Mouse (Mus musculus) ES-E14 (cell line): ENCODE measurements around the gene Gm9495. TPM values are rescaled to one million over a fixed set of nuclear protein-coding genes. Genes with fewer than 3 reads are reported as not detected.

ENCODE experiments used
- DNase-seq: peaks from one replicate; pipeline ENCODE4 v3.0.0-alpha.2; 2013; ENCODE audit warnings: low read depth, low spot score
- H3K27ac ChIP-seq: 2 replicates; pipeline ENCODE4 v1.5.1; 2012; ENCODE audit warnings: low read depth, mild to moderate bottlenecking, low read length, moderate library complexity, mixed read lengths; ENCODE audit not compliant: poor library complexity, insufficient read depth, severe bottlenecking
- H3K36me3 ChIP-seq: 2 replicates; pipeline ENCODE4 v1.6.1; 2012; ENCODE audit warnings: mild to moderate bottlenecking, low read length, moderate library complexity, mixed read lengths; ENCODE audit not compliant: control insufficient read depth, poor library complexity, insufficient read depth, severe bottlenecking
- H3K4me1 ChIP-seq, 2 experiments: fragments of 150-350 bp in 1 of 2; sonication (generic) in 1 of 2; 2 replicates each; pipeline ENCODE4 v1.6.1; 2012; ENCODE audit warnings: low read length in 2 of 2, mild to moderate bottlenecking in 1 of 2, mixed read lengths in 1 of 2; ENCODE audit not compliant: control insufficient read depth in 2 of 2, insufficient read depth in 2 of 2, poor library complexity in 1 of 2
- H3K4me3 ChIP-seq, 2 experiments: fragments of 150-350 bp in 1 of 2; sonication (generic) in 1 of 2; 2 replicates each; pipeline ENCODE4 v1.5.1; 2012; ENCODE audit warnings: low read length in 2 of 2, low read depth in 1 of 2, mild to moderate bottlenecking in 1 of 2, mixed read lengths in 1 of 2; ENCODE audit not compliant: insufficient read depth in 1 of 2, poor library complexity in 1 of 2, severe bottlenecking in 1 of 2
- H3K9ac ChIP-seq: 2 replicates; pipeline ENCODE4 v1.6.1; 2012; ENCODE audit warnings: low read depth, mild to moderate bottlenecking, low read length, mixed read lengths; ENCODE audit not compliant: poor library complexity, insufficient read depth, severe bottlenecking
- H3K9me3 ChIP-seq: fragments of 150-350 bp; sonication (generic); 2 replicates; pipeline ENCODE4 v1.6.1; 2012; ENCODE audit warnings: low read depth, mild to moderate bottlenecking, low read length; ENCODE audit not compliant: control insufficient read depth, insufficient read depth
- CHD2 ChIP-seq: IDR thresholded peaks from 2 replicates; pipeline ENCODE4 v1.6.1; 2014; ENCODE audit warnings: mild to moderate bottlenecking, low read depth, low read length, inconsistent platforms
- HCFC1 ChIP-seq: IDR thresholded peaks from 2 replicates; pipeline ENCODE4 v1.6.1; 2012; ENCODE audit warnings: low read length, inconsistent platforms, borderline replicate concordance; ENCODE audit not compliant: insufficient read depth
- MAFK ChIP-seq: IDR thresholded peaks from 2 replicates; pipeline ENCODE4 v1.6.1; 2014; ENCODE audit warnings: mild to moderate bottlenecking, low read depth, low read length, inconsistent platforms; ENCODE audit not compliant: insufficient read depth
- ZC3H11A ChIP-seq: IDR thresholded peaks from 2 replicates; pipeline ENCODE4 v1.6.1; 2012; ENCODE audit warnings: low read depth, mild to moderate bottlenecking, inconsistent platforms, low read length, borderline replicate concordance
- ZNF384 ChIP-seq: IDR thresholded peaks from 2 replicates; pipeline ENCODE4 v1.6.1; 2012; ENCODE audit warnings: low read depth, low read length, inconsistent platforms
- in situ Hi-C, 2 experiments: fragments of 600-800 bp; cut with MboI; formaldehyde crosslinking; loops; one replicate each; pipeline ENCODE4 v1.15.1; 2025; ENCODE audit warnings: low sequenced_read_pairs in 2 of 2, inconsistent platforms in 1 of 2; ENCODE audit not compliant: unreplicated experiment in 2 of 2
- total RNA-seq: library from RNA; depleted of rRNA; stranded (reverse); fragments of 300-350 nt; gene quantifications from 2 replicates; pipeline ENCODE4 v1.2.3, GENCODE M21; 2012; rRNA removed

Gene Gm9495
- total RNA-seq, 1 experiment: not detected

- no peak overlapping the region for H3K4me3 ChIP-seq
- peaks cover 4% of the 10 kb centered on the region; the same call in 1 of the 2 replicates for H3K9me3 ChIP-seq
- no peaks in the 10 kb centered on the region for H3K4me1 ChIP-seq
- DNase-seq: no peak
- in situ Hi-C loops: loop anchor here in 1 of 2 experiments (25.0 kb wide), 1 partner anchor 103 kb away; no protein-coding TSS in a partner anchor
- H3K27ac ChIP-seq: no peak overlapping the region
- H3K9ac ChIP-seq: no peak overlapping the region
- H3K36me3 ChIP-seq: peaks cover 2% of the 10 kb centered on the region; the same call in 1 of the 2 replicates
- TF ChIP-seq CHD2: no peak
- TF ChIP-seq MAFK: no peak
- TF ChIP-seq HCFC1: no peak
- TF ChIP-seq ZC3H11A: no peak
- no peak for TF ChIP-seq ZNF384
Observed at GRCm38 (mm10) chr8:69384361-69384760, 69.0 kb downstream of the Gm9495 start.

Other genes with a start within 250 kb of the Gm9495 start
- gene Zfp930, start 244.5 kb downstream of the Gm9495 start, total RNA-seq: 28.1 and 31.5 TPM in 2 replicates
- 7.5 and 11.7 TPM in 2 replicates for gene D130040H23Rik, start 182.5 kb downstream of the Gm9495 start, total RNA-seq
- not detected in 2 replicates for gene Gm7697, start 69.4 kb upstream of the Gm9495 start, total RNA-seq
- gene Zfp868, start 172.0 kb upstream of the Gm9495 start, total RNA-seq: 12.6 and 21.2 TPM in 2 replicates
- gene Zfp964, start 200.9 kb upstream of the Gm9495 start, total RNA-seq: 0.79 and 0.85 TPM in 2 replicates